Mouse (Mus musculus): ENCODE measurements around the gene Ccrl2. TPM values are rescaled to one million over a fixed set of nuclear protein-coding genes. Genes with fewer than 3 reads are reported as not detected.

Gene Ccrl2
- polyA plus RNA-seq, 1 experiment from 2014 or later, result 3.2 TPM

- no peak overlapping the region for H3K4me2 ChIP-seq (ENCODE audit: low read depth, low read length)
Measured at GRCm38 (mm10) chr9:111012041-111012440, 45.3 kb downstream of the Ccrl2 start.

GRCm38 (mm10) chr9:111011550-111011949, 45.8 kb downstream of the Ccrl2 start:
- ATAC-seq (ENCODE audit: insufficient read depth, low FRiP score), result no peak
- H3K27me3 ChIP-seq (ENCODE audit: control insufficient read depth, insufficient read depth, low read length), result no peaks in the 10 kb centered on the region

More at GRCm38 (mm10) chr9:111012041-111012440, 45.3 kb downstream of the Ccrl2 start:
- 82% methylated on average over 3 of the region's 3 CpGs for WGBS
- Histone ChIP-seq H3K9ac (ENCODE audit: low read length) (no peak overlapping the region), H3K4me3 (replicated peaks; ENCODE audit: low read length) (no peak overlapping the region), H3K27ac (ENCODE audit: low read length) (no peak overlapping the region), H3K4me1 (ENCODE audit: control insufficient read depth, insufficient read depth, low read length) (no peaks in the 10 kb centered on the region), H3K9me3 (replicated peaks; ENCODE audit: control insufficient read depth, low read length) (no peaks in the 10 kb centered on the region), H3K36me3 (ENCODE audit: control insufficient read depth, insufficient read depth, low read length) (no peaks in the 10 kb centered on the region), H3K27me3 (ENCODE audit: control insufficient read depth, insufficient read depth, low read length) (no peaks in the 10 kb centered on the region)
- ATAC-seq (ENCODE audit: insufficient read depth, low FRiP score), result no peak

GRCm38 (mm10) chr9:111009763-111010162, 47.6 kb downstream of the Ccrl2 start:
- Histone ChIP-seq H3K4me2 (ENCODE audit: low read depth, low read length) (no peak overlapping the region), H3K27me3 (ENCODE audit: control insufficient read depth, insufficient read depth, low read length) (no peaks in the 10 kb centered on the region), H3K4me3 (replicated peaks; ENCODE audit: low read length) (no peak overlapping the region), H3K4me1 (ENCODE audit: control insufficient read depth, insufficient read depth, low read length) (no peaks in the 10 kb centered on the region), H3K9me3 (replicated peaks; ENCODE audit: control insufficient read depth, low read length) (no peaks in the 10 kb centered on the region), H3K9ac (ENCODE audit: low read length) (no peak overlapping the region), H3K36me3 (ENCODE audit: control insufficient read depth, insufficient read depth, low read length) (no peaks in the 10 kb centered on the region), H3K27ac (ENCODE audit: low read length) (no peak overlapping the region)
- WGBS, result 67% methylated on average over 3 of the region's 3 CpGs
- no peak for ATAC-seq (ENCODE audit: insufficient read depth, low FRiP score)

More at GRCm38 (mm10) chr9:111011550-111011949, 45.8 kb downstream of the Ccrl2 start:
- H3K9me3 ChIP-seq (replicated peaks; ENCODE audit: control insufficient read depth, low read length), result no peaks in the 10 kb centered on the region
- H3K36me3 ChIP-seq (ENCODE audit: control insufficient read depth, insufficient read depth, low read length), result no peaks in the 10 kb centered on the region
- no peaks in the 10 kb centered on the region for H3K4me1 ChIP-seq (ENCODE audit: control insufficient read depth, insufficient read depth, low read length)
- 80% methylated on average over 9 of the region's 9 CpGs for WGBS
- no peak overlapping the region for H3K4me3 ChIP-seq (replicated peaks; ENCODE audit: low read length)
- H3K4me2 ChIP-seq (ENCODE audit: low read depth, low read length), result no peak overlapping the region
- no peak overlapping the region for H3K9ac ChIP-seq (ENCODE audit: low read length)
- H3K27ac ChIP-seq (ENCODE audit: low read length), result no peak overlapping the region

- H3K36me3 ChIP-seq (ENCODE audit: control insufficient read depth, insufficient read depth, low read length), result no peaks in the 10 kb centered on the region
- H3K9me3 ChIP-seq (replicated peaks; ENCODE audit: control insufficient read depth, low read length), result no peaks in the 10 kb centered on the region
- no peak for ATAC-seq (ENCODE audit: insufficient read depth, low FRiP score)
- H3K4me2 ChIP-seq (ENCODE audit: low read depth, low read length), result no peak overlapping the region
- no peak overlapping the region for H3K9ac ChIP-seq (ENCODE audit: low read length)
- no peak overlapping the region for H3K4me3 ChIP-seq (replicated peaks; ENCODE audit: low read length)
- no peak overlapping the region for H3K27ac ChIP-seq (ENCODE audit: low read length)
- H3K27me3 ChIP-seq (ENCODE audit: control insufficient read depth, insufficient read depth, low read length), result no peaks in the 10 kb centered on the region
- WGBS, result 89% methylated on average over 2 of the region's 2 CpGs
- no peaks in the 10 kb centered on the region for H3K4me1 ChIP-seq (ENCODE audit: control insufficient read depth, insufficient read depth, low read length)
Measured at GRCm38 (mm10) chr9:111006544-111006943, 50.8 kb downstream of the Ccrl2 start.

Other genes with a start within 250 kb of the Ccrl2 start
- gene Prss44, start 243.5 kb downstream of the Ccrl2 start, polyA plus RNA-seq (2015; fragmentation: Nextera tagmentation; extraction: Ambion mirVana), result not detected in 2 replicates
- gene Prss43, start 230.8 kb downstream of the Ccrl2 start, polyA plus RNA-seq (2015; fragmentation: Nextera tagmentation; extraction: Ambion mirVana), result not detected in 2 replicates
- not detected in 2 replicates for gene Prss45, start 222.9 kb downstream of the Ccrl2 start, polyA plus RNA-seq (2015; fragmentation: Nextera tagmentation; extraction: Ambion mirVana)
- not detected in 2 replicates for gene Prss46, start 213.0 kb downstream of the Ccrl2 start, polyA plus RNA-seq (2015; fragmentation: Nextera tagmentation; extraction: Ambion mirVana)
- 0.36 and 0.92 TPM in 2 replicates for gene Prss50, start 199.6 kb downstream of the Ccrl2 start, polyA plus RNA-seq (2015; fragmentation: Nextera tagmentation; extraction: Ambion mirVana)
- 8.3 and 10.7 TPM in 2 replicates for gene Als2cl, start 177.6 kb downstream of the Ccrl2 start, polyA plus RNA-seq (2015; fragmentation: Nextera tagmentation; extraction: Ambion mirVana)
- gene Tmie, start 177.4 kb downstream of the Ccrl2 start, polyA plus RNA-seq (2015; fragmentation: Nextera tagmentation; extraction: Ambion mirVana), result 1.7 and 1.8 TPM in 2 replicates
- gene Fam240a, start 140.7 kb downstream of the Ccrl2 start, polyA plus RNA-seq (2015; fragmentation: Nextera tagmentation; extraction: Ambion mirVana), result not detected in 2 replicates
- not detected in 2 replicates for gene Tdgf1, start 111.4 kb downstream of the Ccrl2 start, polyA plus RNA-seq (2015; fragmentation: Nextera tagmentation; extraction: Ambion mirVana)
- gene Lrrc2, start 106.0 kb downstream of the Ccrl2 start, polyA plus RNA-seq (2015; fragmentation: Nextera tagmentation; extraction: Ambion mirVana), result 0.11 and 0.53 TPM in 2 replicates
- gene Rtp3, start 66.9 kb downstream of the Ccrl2 start, polyA plus RNA-seq (2015; fragmentation: Nextera tagmentation; extraction: Ambion mirVana), result 0.45 and 1.3 TPM in 2 replicates
- gene Ltf, start 38.2 kb downstream of the Ccrl2 start, polyA plus RNA-seq (2015; fragmentation: Nextera tagmentation; extraction: Ambion mirVana), result 39.5 and 58.3 TPM in 2 replicates
- gene Lrrfip2, start 60.1 kb upstream of the Ccrl2 start, polyA plus RNA-seq (2015; fragmentation: Nextera tagmentation; extraction: Ambion mirVana), result 31.9 and 34.9 TPM in 2 replicates
- 34.6 and 35.5 TPM in 2 replicates for gene Mlh1, start 214.3 kb upstream of the Ccrl2 start, polyA plus RNA-seq (2015; fragmentation: Nextera tagmentation; extraction: Ambion mirVana)
- 29.1 and 29.2 TPM in 2 replicates for gene Epm2aip1, start 214.4 kb upstream of the Ccrl2 start, polyA plus RNA-seq (2015; fragmentation: Nextera tagmentation; extraction: Ambion mirVana)

Data from stomach, embryonic 16.5 days (tissue).